Mouse (Mus musculus) hindbrain, postnatal 0 days (tissue): ENCODE results near the gene Hdhd3. TPM values are rescaled to one million over a fixed set of nuclear protein-coding genes. Genes with fewer than 3 reads are reported as not detected.

ENCODE experiments used
- ATAC-seq: fragments of 200-750 bp; cut with Nextera tagmentation; 2 replicates; pipeline ENCODE4 v1.8.0; 2017; ENCODE audit warnings: mild to moderate bottlenecking, moderate TSS enrichment, moderate library complexity
- DNase-seq: peaks from one replicate; pipeline ENCODE4 v3.0.0-alpha.2; 2015; ENCODE audit warnings: low spot score
- H3K27ac ChIP-seq: fragments of 300-500 bp; sonication (generic); 2 replicates; pipeline ENCODE4 v1.5.1; 2014; ENCODE audit warnings: mild to moderate bottlenecking
- H3K27me3 ChIP-seq: fragments of 300-500 bp; sonication (generic); 2 replicates; pipeline ENCODE4 v1.6.1; 2014; ENCODE audit warnings: low read length, mixed read lengths; ENCODE audit not compliant: insufficient read depth
- H3K36me3 ChIP-seq: fragments of 300-500 bp; sonication (generic); 2 replicates; pipeline ENCODE4 v1.6.1; 2014; ENCODE audit warnings: low read length, mixed read lengths; ENCODE audit not compliant: insufficient read depth
- H3K4me1 ChIP-seq: fragments of 300-500 bp; sonication (generic); 2 replicates; pipeline ENCODE4 v1.6.1; 2014; ENCODE audit warnings: antibody characterized with exemption, low read length, mixed read lengths; ENCODE audit not compliant: insufficient read depth
- H3K4me2 ChIP-seq: fragments of 300-500 bp; sonication (generic); 2 replicates; pipeline ENCODE4 v1.6.1; 2014; ENCODE audit warnings: low read depth, mild to moderate bottlenecking, low read length, moderate library complexity, mixed read lengths
- H3K4me3 ChIP-seq: fragments of 300-500 bp; sonication (generic); 2 replicates; pipeline ENCODE4 v1.5.1; 2014; ENCODE audit warnings: low read length
- H3K9ac ChIP-seq: fragments of 300-500 bp; sonication (generic); replicated peaks from 2 replicates; pipeline ENCODE4 v1.6.1; 2014; ENCODE audit warnings: mild to moderate bottlenecking, low read length, moderate library complexity, mixed read lengths
- H3K9me3 ChIP-seq: fragments of 300-500 bp; sonication (generic); 2 replicates; pipeline ENCODE4 v1.6.1; 2016; ENCODE audit warnings: low read length, mixed read lengths
- CTCF ChIP-seq: IDR thresholded peaks from 2 replicates; pipeline ENCODE4 v1.5.1; 2016; ENCODE audit warnings: antibody characterized with exemption, control low read depth, low read depth
- WGBS: fragments of 180-500 bp; shearing (Covaris S2); extraction: QIAGEN DNeasy Blood & Tissue Kit; methylation state at CpG from one replicate; pipeline ENCODE4 v1.1.7; 2014; 5-methylcytosine and 5-hydroxymethylcytosine counted together
- polyA plus RNA-seq: library from polyadenylated mRNA; unstranded; fragments of >200 nt; fragmentation: Nextera tagmentation; extraction: Ambion mirVana; gene quantifications from 2 replicates; pipeline ENCODE4 v1.2.1, GENCODE M21; 2015
- total RNA-seq: library from RNA; depleted of rRNA; stranded (reverse); fragments of >200 nt; gene quantifications from 2 replicates; pipeline ENCODE4 v1.2.3, GENCODE M21; 2014

Gene Hdhd3
- total and polyA plus RNA-seq, 2 experiments from 2014 or later = 5.1 to 5.8 TPM

GRCm38 (mm10) chr4:62514995-62515394 lies 11.7 kb upstream of the Hdhd3 start:
- ATAC-seq = no peak
- Histone ChIP-seq H3K4me1 (0 out of 2 replicates have a peak, but pooled peaks cover 9% of the 10 kb centered on the region), H3K27me3 (no peaks in the 10 kb centered on the region), H3K4me3 (no peak overlapping the region), H3K36me3 (peaks cover 25% of the 10 kb centered on the region; the same call in 1 of the 2 replicates), H3K9me3 (no peaks in the 10 kb centered on the region), H3K4me2 (no peak overlapping the region), H3K27ac (no peak overlapping the region), H3K9ac (0 out of 2 replicates have a peak overlapping the region, but pooled peaks have one; percentile 21)
- 63% methylated on average over 7 of the region's 7 CpGs for WGBS
- no peak for DNase-seq
- no peak for TF ChIP-seq CTCF

- H3K4me1 ChIP-seq = 0 out of 2 replicates have a peak, but pooled peaks cover 7% of the 10 kb centered on the region
- 36% methylated on average over 11 of the region's 11 CpGs for WGBS
- no peak overlapping the region for H3K4me3 ChIP-seq
- peaks cover 35% of the 10 kb centered on the region for H3K36me3 ChIP-seq
- no peak; the same call in 1 of the 2 replicates for ATAC-seq
- H3K9me3 ChIP-seq = no peaks in the 10 kb centered on the region
- no peak for DNase-seq
- no peak for TF ChIP-seq CTCF
- no peak overlapping the region for H3K27ac ChIP-seq
- no peak overlapping the region for H3K4me2 ChIP-seq
- no peak overlapping the region for H3K9ac ChIP-seq
- H3K27me3 ChIP-seq = no peaks in the 10 kb centered on the region
Observed at GRCm38 (mm10) chr4:62513998-62514506, 10.8 kb upstream of the Hdhd3 start.

- no peak overlapping the region for H3K4me3 ChIP-seq
- peaks cover 38% of the 10 kb centered on the region for H3K36me3 ChIP-seq
- ATAC-seq = no peak
- no peak for TF ChIP-seq CTCF
- no peaks in the 10 kb centered on the region for H3K27me3 ChIP-seq
- no peaks in the 10 kb centered on the region for H3K9me3 ChIP-seq
- H3K9ac ChIP-seq = no peak overlapping the region
- no peak overlapping the region for H3K4me2 ChIP-seq
- DNase-seq = no peak
- WGBS = 85% methylated on average over 11 of the region's 11 CpGs
- no peak overlapping the region for H3K27ac ChIP-seq
- H3K4me1 ChIP-seq = no peaks in the 10 kb centered on the region
Observed at GRCm38 (mm10) chr4:62509946-62510345, 6.7 kb upstream of the Hdhd3 start.

- no peak for ATAC-seq
- TF ChIP-seq CTCF = no peak
- WGBS = 84% methylated on average over 5 of the region's 5 CpGs
- Histone ChIP-seq H3K4me3 (no peak overlapping the region), H3K9me3 (no peaks in the 10 kb centered on the region), H3K4me1 (no peaks in the 10 kb centered on the region), H3K27me3 (no peaks in the 10 kb centered on the region), H3K9ac (no peak overlapping the region), H3K36me3 (peaks cover 38% of the 10 kb centered on the region), H3K4me2 (no peak overlapping the region), H3K27ac (no peak overlapping the region)
- DNase-seq = no peak
Observed at GRCm38 (mm10) chr4:62508839-62509238, 5.6 kb upstream of the Hdhd3 start.

- Histone ChIP-seq H3K9me3 (no peaks in the 10 kb centered on the region), H3K27ac (no peak overlapping the region), H3K4me2 (no peak overlapping the region), H3K4me1 (no peaks in the 10 kb centered on the region), H3K4me3 (no peak overlapping the region), H3K27me3 (no peaks in the 10 kb centered on the region), H3K36me3 (peaks cover 26% of the 10 kb centered on the region), H3K9ac (no peak overlapping the region)
- 82% methylated on average over 2 of the region's 2 CpGs for WGBS
- TF ChIP-seq CTCF = peak; percentile 64
- ATAC-seq (no peak), DNase-seq (peak; percentile 58)
Observed at GRCm38 (mm10) chr4:62506798-62507197, 3.5 kb upstream of the Hdhd3 start.

- ATAC-seq (no peak), DNase-seq (no peak)
- peaks cover 18% of the 10 kb centered on the region for H3K36me3 ChIP-seq
- TF ChIP-seq CTCF = no peak
- H3K4me3 ChIP-seq = no peak overlapping the region
- no peak overlapping the region for H3K9ac ChIP-seq
- no peaks in the 10 kb centered on the region for H3K9me3 ChIP-seq
- H3K27ac ChIP-seq = no peak overlapping the region
- no peaks in the 10 kb centered on the region for H3K4me1 ChIP-seq
- no peak overlapping the region for H3K4me2 ChIP-seq
- 81% methylated on average over 3 of the region's 3 CpGs for WGBS
- H3K27me3 ChIP-seq = no peaks in the 10 kb centered on the region
Observed at GRCm38 (mm10) chr4:62505991-62506390, 2.7 kb upstream of the Hdhd3 start.

- Histone ChIP-seq H3K27ac (no peak overlapping the region), H3K4me3 (no peak overlapping the region), H3K9ac (no peak overlapping the region), H3K4me1 (no peaks in the 10 kb centered on the region), H3K4me2 (no peak overlapping the region), H3K27me3 (no peaks in the 10 kb centered on the region), H3K36me3 (peaks cover 8% of the 10 kb centered on the region; the same call in 1 of the 2 replicates), H3K9me3 (no peaks in the 10 kb centered on the region)
- DNase-seq = no peak
- WGBS = 82% methylated on average over 7 of the region's 7 CpGs
- ATAC-seq = no peak
- TF ChIP-seq CTCF = no peak
Observed at GRCm38 (mm10) chr4:62502969-62503368, 298 bp downstream of the Hdhd3 start.
